Mouse (Mus musculus) liver, embryonic 14.5 days (tissue): ENCODE measurements around the gene Tab3. TPM values are rescaled to one million over a fixed set of nuclear protein-coding genes. Genes with fewer than 3 reads are reported as not detected.

Experiments used
- ATAC-seq: fragments of 200-750 bp; cut with Nextera tagmentation; 2 replicates; pipeline ENCODE4 v1.8.0; 2017; ENCODE audit warnings: moderate number of reproducible peaks, mild to moderate bottlenecking, moderate library complexity; ENCODE audit not compliant: insufficient read depth
- DNase-seq, 3 experiments: peaks; one replicate each; pipeline ENCODE4 v3.0.0-alpha.2; 2012 to 2013; ENCODE audit warnings: low read depth in 3 of 3, low spot score in 3 of 3
- H3K27ac ChIP-seq: fragments of 300-500 bp; sonication (generic); 2 replicates; pipeline ENCODE4 v1.5.1; 2014; ENCODE audit warnings: moderate library complexity, mild to moderate bottlenecking, control low read depth, inconsistent platforms
- H3K27me3 ChIP-seq: fragments of 300-500 bp; sonication (generic); 2 replicates; pipeline ENCODE4 v1.6.1; 2014; ENCODE audit warnings: mild to moderate bottlenecking, low read length, moderate library complexity; ENCODE audit not compliant: control insufficient read depth, insufficient read depth
- H3K36me3 ChIP-seq: fragments of 300-500 bp; sonication (generic); replicated peaks from 2 replicates; pipeline ENCODE4 v1.6.1; 2014; ENCODE audit warnings: low read depth; ENCODE audit not compliant: control insufficient read depth, insufficient read depth
- H3K4me1 ChIP-seq, 2 experiments: fragments of 200-500 bp in 1 of 2; fragments of 300-500 bp in 1 of 2; sonication (generic) in 1 of 2; replicated peaks; 2 replicates each; pipeline ENCODE4 v1.6.1; 2012 to 2014; ENCODE audit warnings: antibody characterized with exemption in 1 of 2, inconsistent platforms in 1 of 2, low read length in 1 of 2; ENCODE audit not compliant: control insufficient read depth in 2 of 2, insufficient read depth in 2 of 2
- H3K4me2 ChIP-seq: fragments of 300-500 bp; sonication (generic); 2 replicates; pipeline ENCODE4 v1.6.1; 2014; ENCODE audit warnings: low read depth, mild to moderate bottlenecking, control low read depth, moderate library complexity
- H3K4me3 ChIP-seq, 2 experiments: fragments of 200-500 bp in 1 of 2; fragments of 300-500 bp in 1 of 2; sonication (generic) in 1 of 2; 2 replicates each; pipeline ENCODE4 v1.5.1; 2012 to 2014; ENCODE audit warnings: low read depth in 2 of 2, low read length in 2 of 2, mild to moderate bottlenecking in 2 of 2, control low read depth in 1 of 2, inconsistent platforms in 1 of 2, moderate library complexity in 1 of 2; ENCODE audit not compliant: insufficient read depth in 1 of 2
- H3K9ac ChIP-seq: fragments of 300-500 bp; sonication (generic); replicated peaks from 2 replicates; pipeline ENCODE4 v1.6.1; 2014; ENCODE audit warnings: mild to moderate bottlenecking, control low read depth, moderate library complexity
- H3K9me3 ChIP-seq: fragments of 300-500 bp; sonication (generic); 2 replicates; pipeline ENCODE4 v1.6.1; 2016; ENCODE audit warnings: low read length, mixed read lengths; ENCODE audit not compliant: control insufficient read depth
- CTCF ChIP-seq: IDR thresholded peaks from 2 replicates; pipeline ENCODE4 v1.5.1; 2016; ENCODE audit warnings: antibody characterized with exemption, low read depth, control low read depth
- EP300 ChIP-seq: IDR thresholded peaks from 2 replicates; pipeline ENCODE4 v1.6.1; 2016; ENCODE audit warnings: antibody characterized with exemption, low read depth
- WGBS: fragments of 180-500 bp; shearing (Covaris S2); extraction: QIAGEN DNeasy Blood & Tissue Kit; methylation state at CpG from one replicate; pipeline ENCODE4 v1.1.7; 2014; ENCODE audit not compliant: insufficient replicate concordance; 5-methylcytosine and 5-hydroxymethylcytosine counted together
- microRNA-seq: library from miRNA; unstranded; fragments of <30 nt; microRNA quantifications from one replicate; pipeline ENCODE4, GENCODE M21; 2016
- polyA plus RNA-seq, 2 experiments: library from polyadenylated mRNA; depleted of rRNA in 1 of 2; stranded (reverse) in 1 of 2; unstranded in 1 of 2; fragments of >200 nt; fragmentation: Nextera tagmentation in 1 of 2; extraction: Ambion mirVana in 1 of 2; gene quantifications; 2 replicates each; pipeline versions ENCODE4 v1.2.1 to v1.2.3; 2012 to 2014

Gene Tab3
- polyA plus RNA-seq, 2 experiments: 6.3 to 8.2 TPM

- WGBS: 3% methylated on average over 2 of the region's 2 CpGs
- Histone ChIP-seq H3K27ac (peak overlapping the region; percentile 93), H3K4me3 (peak overlapping the region; percentile 53 to 69), H3K36me3 (peaks cover 3% of the 10 kb centered on the region; the same call in 1 of the 2 replicates), H3K4me2 (peak overlapping the region; percentile 64), H3K4me1 (peaks cover 0 to 19% of the 10 kb centered on the region in 2 experiments), H3K27me3 (no peaks in the 10 kb centered on the region), H3K9me3 (no peaks in the 10 kb centered on the region), H3K9ac (peak overlapping the region; percentile 56)
- peak; percentile 89 for TF ChIP-seq EP300
- no peak for TF ChIP-seq CTCF
- DNase-seq (peak; percentile 63 to 65 (median 63)), ATAC-seq (peak; percentile 99)
These were observed 40.9 kb downstream of the Tab3 start for GRCm38 (mm10) chrX:85614701-85615100.

DNA sequence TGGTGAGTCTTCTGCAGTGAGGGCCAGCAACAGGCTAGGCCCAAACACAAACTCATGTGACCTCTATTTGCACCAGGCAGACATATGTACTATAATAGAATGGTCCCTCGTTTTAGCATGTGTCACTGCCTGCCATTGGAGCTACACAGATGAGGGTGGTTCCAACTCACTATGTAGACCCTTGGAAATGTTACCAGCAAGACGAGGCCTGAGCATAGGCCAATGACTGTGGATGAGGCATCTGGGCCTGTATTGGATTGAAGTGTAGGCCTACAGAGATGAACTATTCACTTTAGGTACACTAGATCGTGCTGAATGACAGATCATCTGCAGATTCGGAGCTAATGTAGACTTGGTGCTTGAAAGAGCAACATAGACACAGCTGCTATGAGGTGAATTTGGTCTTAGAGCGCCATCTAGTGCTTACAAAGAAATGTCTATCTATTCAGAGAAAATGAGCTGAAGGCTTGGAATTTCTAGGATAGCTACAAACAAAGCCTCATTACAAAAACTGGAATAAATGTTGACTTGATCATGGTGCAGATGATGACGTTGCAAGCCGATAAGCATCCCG, 72.5 kb downstream of the Tab3 start:
- no peaks in the 10 kb centered on the region for H3K36me3 ChIP-seq
- ATAC-seq (no peak), DNase-seq (peak; percentile 6 to 25 (median 20))
- H3K27ac ChIP-seq: no peak overlapping the region
- 27% methylated on average over 8 of the region's 8 CpGs for WGBS
- no peaks in the 10 kb centered on the region for H3K4me1 ChIP-seq
- TF ChIP-seq EP300: no peak
- peak; percentile 64 for TF ChIP-seq CTCF
- no peaks in the 10 kb centered on the region for H3K27me3 ChIP-seq
- H3K4me3 ChIP-seq: no peak overlapping the region
- no peak overlapping the region for H3K4me2 ChIP-seq
- no peak overlapping the region for H3K9ac ChIP-seq
- no peaks in the 10 kb centered on the region for H3K9me3 ChIP-seq

DNA sequence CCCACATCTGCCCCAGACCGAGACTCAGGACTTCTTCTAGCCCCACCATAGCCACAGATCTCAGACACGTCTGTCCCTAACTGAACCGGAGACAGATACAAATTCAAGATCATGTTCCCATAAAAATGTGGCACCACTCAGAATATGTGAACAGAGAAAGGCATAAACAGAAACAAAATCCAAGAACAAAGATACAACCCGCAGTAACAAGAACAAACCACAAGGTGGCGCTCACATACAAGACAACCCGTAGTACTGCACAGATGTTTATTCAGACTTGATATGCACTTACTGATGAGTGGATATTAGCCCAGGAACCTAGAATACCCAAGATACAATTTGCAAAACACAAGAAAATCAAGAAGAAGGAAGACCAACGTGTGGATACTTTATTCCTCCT, 103.0 kb downstream of the Tab3 start:
- 12% methylated on average over 7 of the region's 7 CpGs for WGBS
- no peak overlapping the region for H3K27ac ChIP-seq
- TF ChIP-seq EP300 (no peak), CTCF (peak; percentile 72)
- no peak overlapping the region for H3K4me2 ChIP-seq
- no peak overlapping the region for H3K9ac ChIP-seq
- peak in 2 of 3 experiments; percentile 4 to 7 for DNase-seq
- no peaks in the 10 kb centered on the region for H3K9me3 ChIP-seq
- H3K36me3 ChIP-seq: no peaks in the 10 kb centered on the region
- H3K4me1 ChIP-seq: no peaks in the 10 kb centered on the region
- no peak for ATAC-seq
- no peaks in the 10 kb centered on the region for H3K27me3 ChIP-seq
- no peak overlapping the region for H3K4me3 ChIP-seq

- no peaks in the 10 kb centered on the region for H3K4me1 ChIP-seq
- H3K27me3 ChIP-seq: no peaks in the 10 kb centered on the region
- no peak overlapping the region for H3K9ac ChIP-seq
- TF ChIP-seq EP300: no peak
- no peak for TF ChIP-seq CTCF
- H3K27ac ChIP-seq: no peak overlapping the region
- H3K36me3 ChIP-seq: no peaks in the 10 kb centered on the region
- no peak overlapping the region for H3K4me3 ChIP-seq
- DNase-seq (no peak), ATAC-seq (no peak)
- 36% methylated on average over 1 of the region's 1 CpGs for WGBS
- H3K9me3 ChIP-seq: no peaks in the 10 kb centered on the region
- H3K4me2 ChIP-seq: no peak overlapping the region
These were observed 108.3 kb downstream of the Tab3 start for GRCm38 (mm10) chrX:85682125-85682524.

DNA sequence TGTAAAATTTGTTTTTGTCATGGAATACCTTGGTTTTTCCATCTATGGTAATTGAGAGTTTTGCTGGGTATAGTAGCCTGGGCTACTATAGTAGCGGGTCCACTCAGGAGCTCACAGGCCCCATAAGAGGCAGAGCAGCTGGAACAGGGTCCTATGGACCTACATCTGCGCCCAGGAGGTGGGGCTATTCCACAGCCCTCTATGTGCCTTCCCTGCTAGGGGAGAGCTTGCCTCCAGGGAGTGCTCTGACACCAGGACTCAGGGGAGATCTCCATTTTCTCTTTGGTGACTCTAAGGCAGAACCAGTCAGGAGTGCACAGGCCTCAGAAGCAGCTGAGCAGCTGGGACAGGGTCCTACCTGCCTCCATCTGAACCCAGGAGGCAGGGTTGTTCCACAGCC, 109.9 kb downstream of the Tab3 start:
- Histone ChIP-seq H3K27me3 (no peaks in the 10 kb centered on the region), H3K27ac (no peak overlapping the region), H3K9me3 (no peaks in the 10 kb centered on the region), H3K4me2 (no peak overlapping the region), H3K36me3 (no peaks in the 10 kb centered on the region), H3K4me1 (no peaks in the 10 kb centered on the region), H3K4me3 (no peak overlapping the region), H3K9ac (no peak overlapping the region)
- TF ChIP-seq EP300 (no peak), CTCF (0 out of 2 replicates have a peak, but pooled peaks have one; percentile 11)
- DNase-seq (no peak), ATAC-seq (no peak)
- WGBS: 30% methylated on average over 2 of the region's 2 CpGs

Small RNA genes within 50 kb of the gene (microRNA-seq; reads per million reads assigned to microRNA genes)
- gene Gm44378: not detected

Other genes starting within 250 kb of the Tab3 start
- gene Gk, start 202.8 kb downstream of the Tab3 start, polyA plus RNA-seq (2012; rRNA removed): 2.1 and 2.4 TPM in 2 replicates
- gene Gk, start 202.8 kb downstream of the Tab3 start, polyA plus RNA-seq (2014; fragmentation: Nextera tagmentation; extraction: Ambion mirVana): 5.8 and 6.6 TPM in 2 replicates